Mouse (Mus musculus) left cerebral cortex, adult 18-20 months (tissue): ENCODE results near the gene Fbxw19. TPM values are rescaled to one million over a fixed set of nuclear protein-coding genes. Genes with fewer than 3 reads are reported as not detected.
"Not testable (repeated sequence)": the region's sequence is repeated elsewhere in the genome, so short reads cannot be mapped to it uniquely, and the experiment has no call there.

Experiments used
- DNase-seq, 2 experiments: peaks; one replicate each; pipeline ENCODE4 v3.0.0; 2021 to 2022; ENCODE audit warnings: low spot score in 2 of 2, mixed read lengths in 1 of 2
- long read RNA-seq, 2 experiments: library from polyadenylated mRNA; stranded (forward); transcript quantifications; one replicate each; pipeline ENCODE4 v2.0.0; 2021
- total RNA-seq, 2 experiments: library from RNA; stranded (reverse); gene quantifications; 2 replicates each; pipeline ENCODE4 v1.2.3; 2021

Gene Fbxw19
- total RNA-seq, result not detected
- long read RNA-seq, experiment 1, result 0 reads
- long read RNA-seq, experiment 2, result 0 reads

DNA sequence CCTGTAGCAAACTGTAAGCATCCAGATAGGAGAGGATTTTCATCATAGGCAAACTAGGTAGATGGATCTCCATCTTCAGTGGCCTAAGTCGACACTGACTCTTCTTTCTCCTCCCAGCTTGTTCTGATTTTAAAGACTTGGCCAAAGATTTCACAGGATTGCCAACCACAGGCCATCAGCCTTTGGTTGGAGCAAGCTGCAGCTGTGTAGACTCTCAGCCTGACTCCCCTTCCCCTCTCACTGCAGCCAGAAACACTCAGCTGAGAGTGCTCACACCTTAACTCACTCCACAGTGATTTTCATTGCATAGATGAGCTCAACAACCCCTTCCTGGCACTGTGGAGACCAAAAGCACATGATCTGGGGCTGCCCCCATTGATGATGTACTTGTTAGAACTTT is at the start of gene Fbxw19:
Gene Fbxw19 (minus strand): TSS at position 101 of the 400 bp plus-strand sequence.
- DNase-seq, result not testable (repeated sequence)

GRCm38 (mm10) chr9:109523385-109524064 is 27.9 kb upstream of the Fbxw19 start:
- no peak for DNase-seq

DNA sequence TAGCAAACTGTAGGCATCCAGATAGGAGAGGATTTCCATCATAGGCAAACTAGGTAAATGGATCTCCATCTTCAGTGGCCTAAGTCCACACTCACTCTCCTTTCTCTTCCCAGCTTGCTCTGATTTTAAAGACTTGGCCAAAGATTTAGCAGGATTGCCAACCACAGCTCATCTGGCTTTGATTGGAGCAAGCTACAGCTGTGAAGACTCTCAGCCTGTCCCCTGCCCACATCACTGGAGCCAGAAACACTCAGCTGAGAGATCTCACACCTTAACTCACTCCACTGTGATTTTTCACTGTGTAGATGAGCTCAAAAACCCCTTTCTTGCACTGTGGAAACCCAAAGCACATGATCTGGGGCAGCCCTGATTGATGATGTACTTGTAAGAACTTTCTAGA is 46.6 kb downstream of the Fbxw19 start, which contains the start of gene Fbxw16:
Gene Fbxw16 (minus strand): TSS at position 101 of the 400 bp plus-strand sequence.
- DNase-seq, result no peak

GRCm38 (mm10) chr9:109432956-109433355 is 62.7 kb downstream of the Fbxw19 start:
- no peak for DNase-seq

Other genes starting within 250 kb of the Fbxw19 start
- not detected for gene Fbxw14, start 208.2 kb downstream of the Fbxw19 start, total RNA-seq
- not detected for gene Fbxw28, start 156.2 kb downstream of the Fbxw19 start, total RNA-seq
- not detected for gene Fbxw22, start 91.6 kb downstream of the Fbxw19 start, total RNA-seq
- not detected for gene Fbxw16, start 46.7 kb downstream of the Fbxw19 start, total RNA-seq
- not detected for gene Fbxw15, start 72.4 kb upstream of the Fbxw19 start, total RNA-seq
- gene Fbxw24, start 130.2 kb upstream of the Fbxw19 start, total RNA-seq, result not detected
- not detected for gene Fbxw25, start 168.8 kb upstream of the Fbxw19 start, total RNA-seq
- gene Fbxw18, start 206.8 kb upstream of the Fbxw19 start, total RNA-seq, result not detected